Mouse (Mus musculus) ovary, adult 2 months (tissue): Measurements from ENCODE around the gene Samd9l. TPM values are rescaled to one million over a fixed set of nuclear protein-coding genes. Genes with fewer than 3 reads are reported as not detected.

ENCODE experiments used
- polyA plus RNA-seq: library from polyadenylated mRNA; depleted of rRNA; stranded (reverse); fragments of >200 nt; gene quantifications from 2 replicates; pipeline ENCODE4 v1.2.3, GENCODE M21; 2012; rRNA removed

Gene Samd9l
- 0.43 and 0.46 TPM in 2 replicates for polyA plus RNA-seq

DNA sequence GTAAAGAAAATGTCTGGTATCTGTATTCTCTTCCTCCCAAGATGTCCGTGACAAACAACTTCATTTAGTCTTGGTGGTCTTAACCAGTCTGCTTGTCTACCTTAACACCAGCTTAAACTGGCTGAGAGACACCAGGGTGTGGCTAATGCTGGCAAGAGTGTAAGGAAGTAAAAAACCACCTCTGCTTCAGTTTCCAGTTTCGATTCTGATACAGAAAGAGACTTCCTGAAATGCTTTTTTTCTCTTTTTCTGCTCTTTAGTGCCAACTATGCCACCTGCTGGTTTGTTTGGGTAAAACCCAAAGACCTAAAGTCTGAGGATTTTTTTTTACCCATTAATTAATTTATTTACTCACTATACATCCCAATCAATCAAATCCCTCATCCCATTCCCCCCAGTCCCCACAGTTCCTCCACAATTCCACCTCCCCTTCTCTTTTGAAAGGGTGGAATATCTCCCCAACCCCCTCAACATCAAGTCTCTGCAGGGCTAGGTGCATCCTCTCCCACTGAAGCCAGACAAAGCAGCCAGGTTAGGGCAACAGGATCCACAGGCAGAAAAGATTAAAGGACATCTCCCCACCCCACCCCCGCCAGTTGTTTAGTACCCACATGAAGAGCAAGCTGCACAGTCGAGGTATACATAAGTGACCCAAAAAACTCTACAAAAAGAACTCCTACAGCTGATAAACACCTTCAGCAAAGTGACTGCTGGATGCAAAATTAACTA, at the start of gene Samd9l:
Gene Samd9l (minus strand): TSS at position 233 of the 729 bp plus-strand sequence.

Other genes with a start within 250 kb of the Samd9l start
- 0.93 and 1.0 TPM in 2 replicates for gene Hepacam2, start 98.7 kb upstream of the Samd9l start, polyA plus RNA-seq
- gene Vps50, start 98.8 kb upstream of the Samd9l start, polyA plus RNA-seq: 1.9 and 2.0 TPM in 2 replicates